Mouse (Mus musculus) heart, adult 2 months (tissue): ENCODE measurements around the gene Dram2. TPM values are rescaled to one million over a fixed set of nuclear protein-coding genes. Genes with fewer than 3 reads are reported as not detected.

ENCODE experiments used
- DNase-seq, 2 experiments: peaks; one replicate each; pipeline ENCODE4 v3.0.0; 2021
- H3K27ac ChIP-seq: fragments of 200-600 bp; 2 replicates; pipeline ENCODE4 v1.8.1; 2022
- H3K27me3 ChIP-seq: fragments of 200-500 bp; 2 replicates; pipeline ENCODE4 v1.6.1; 2012; ENCODE audit warnings: mild to moderate bottlenecking, low read length, inconsistent platforms, mixed read lengths; ENCODE audit not compliant: control insufficient read depth, insufficient read depth
- H3K36me3 ChIP-seq: fragments of 200-500 bp; 2 replicates; pipeline ENCODE4 v1.6.1; 2012; ENCODE audit warnings: low read length, inconsistent platforms; ENCODE audit not compliant: control insufficient read depth, insufficient read depth
- H3K4me1 ChIP-seq: fragments of 200-500 bp; 2 replicates; pipeline ENCODE4 v1.6.1; 2011; ENCODE audit warnings: low read length; ENCODE audit not compliant: control insufficient read depth, insufficient read depth
- H3K4me3 ChIP-seq: fragments of 200-600 bp; 2 replicates; pipeline ENCODE4 v1.8.1; 2022
- H3K79me2 ChIP-seq: fragments of 200-500 bp; replicated peaks from 2 replicates; pipeline ENCODE4 v1.6.1; 2012; ENCODE audit warnings: mild to moderate bottlenecking, inconsistent platforms, low read length, moderate library complexity, mixed read lengths; ENCODE audit not compliant: control insufficient read depth, insufficient read depth
- H3K9ac ChIP-seq: fragments of 200-500 bp; 2 replicates; pipeline ENCODE4 v1.6.1; 2012; ENCODE audit warnings: low read depth, mild to moderate bottlenecking, control low read depth, inconsistent platforms, low read length, mixed read lengths
- CTCF ChIP-seq: fragments of 200-600 bp; IDR thresholded peaks from 2 replicates; pipeline ENCODE4 v1.8.1; 2022; ENCODE audit warnings: antibody characterized with exemption, mild to moderate bottlenecking, moderate library complexity
- EP300 ChIP-seq: fragments of 200-500 bp; IDR thresholded peaks from 2 replicates; pipeline ENCODE4 v1.6.1; 2011; ENCODE audit warnings: low read depth, low read length, control low read depth; ENCODE audit not compliant: insufficient read depth
- POLR2A ChIP-seq: fragments of 200-500 bp; IDR thresholded peaks from 2 replicates; pipeline ENCODE4 v1.6.1; 2011; ENCODE audit warnings: mild to moderate bottlenecking, low read depth, low read length, control low read depth; ENCODE audit not compliant: insufficient read depth
- WGBS: fragments of 180-500 bp; shearing (Covaris S2); methylation state at CpG from one replicate; pipeline ENCODE4 v1.1.7; 2018; 5-methylcytosine and 5-hydroxymethylcytosine counted together
- intact Hi-C: fragments of 180-260 bp; cut with DNase I; formaldehyde crosslinking; loops from one replicate; pipeline ENCODE4 v1.15.1; 2025
- long read RNA-seq: library from polyadenylated mRNA; stranded (forward); transcript quantifications from one replicate; pipeline ENCODE4 v2.0.0, GENCODE M21; 2021
- polyA plus RNA-seq: library from polyadenylated mRNA; depleted of rRNA; stranded (reverse); fragments of >200 nt; gene quantifications from 2 replicates; pipeline ENCODE4 v1.2.3, GENCODE M21; 2012; rRNA removed
- total RNA-seq, 2 experiments: library from RNA; stranded (reverse); gene quantifications; 2 replicates each; pipeline ENCODE4 v1.2.3; 2021

Dram2 gene
- 100 to 1,000 TPM in 1 of 2 experiments, 10 to 100 TPM in 1; 94.7 to 109 TPM for total RNA-seq
- 64.5 and 162 TPM in 2 replicates for polyA plus RNA-seq
- long read RNA-seq, transcript Dram2-202 (9 exons, 3,271 nt) = major isoform, 22 of 33 reads
- long read RNA-seq, partial matches to known transcripts = 2 of 33 reads
- long read RNA-seq, other reads (novel, unspliced or antisense) = 5 of 33 reads

GRCm38 (mm10) chr3:106547171-106547923, at the start of gene Dram2, which contains the start of gene Cept1:
Gene Dram2 (plus strand): TSS chr3:106547798.
Gene Cept1 (minus strand): TSS chr3:106547802.
- H3K36me3 ChIP-seq = peaks cover 46% of the 10 kb centered on the region
- no peaks in the 10 kb centered on the region for H3K27me3 ChIP-seq
- TF ChIP-seq POLR2A (peak; percentile 86), EP300 (0 out of 2 replicates have a peak, but pooled peaks have one; percentile 16), CTCF (0 out of 2 replicates have a peak, but pooled peaks have one; percentile 9)
- peaks cover 9% of the 10 kb centered on the region for H3K4me1 ChIP-seq
- H3K9ac ChIP-seq = peak within 1 kb of the TSS; percentile 97
- H3K79me2 ChIP-seq = peaks cover 3% of the 10 kb centered on the region; the same call in 1 of the 2 replicates
- peak within 1 kb of the TSS; percentile 92 for H3K27ac ChIP-seq
- peak within 1 kb of the TSS; percentile 92 for H3K4me3 ChIP-seq
- intact Hi-C loops = loop anchor here (5.0 kb wide), 1 partner anchor 175 kb away; no protein-coding TSS in a partner anchor
- WGBS = under 1% methylated on average over 63 of the region's 63 CpGs
- DNase-seq = peak; percentile 90 to 94

DNA sequence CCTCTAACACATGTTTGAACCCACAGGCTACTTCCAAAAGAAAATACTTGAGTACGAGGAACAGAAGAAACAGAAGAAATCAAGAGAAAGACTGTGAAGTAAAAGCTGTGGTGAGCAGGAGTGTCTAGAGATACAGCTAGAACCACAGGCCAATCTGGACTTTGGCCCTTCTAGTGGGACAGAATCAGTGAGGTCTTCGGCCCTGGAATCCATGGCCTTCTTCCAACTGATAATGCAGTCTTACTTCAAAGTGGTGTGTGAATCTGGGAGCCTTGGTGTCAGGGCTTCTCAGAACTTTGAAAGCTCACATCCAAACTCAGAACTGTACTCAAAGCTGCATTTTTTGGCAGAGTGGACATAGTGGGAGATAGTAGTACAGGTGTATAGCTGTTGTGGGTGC, 47.1 kb upstream of the Dram2 start:
- no peaks in the 10 kb centered on the region for H3K79me2 ChIP-seq
- H3K27ac ChIP-seq = no peak overlapping the region
- H3K9ac ChIP-seq = no peak overlapping the region
- no peak overlapping the region for H3K4me3 ChIP-seq
- intact Hi-C loops = no loop called here
- no peaks in the 10 kb centered on the region for H3K27me3 ChIP-seq
- WGBS = 59% methylated on average over 2 of the region's 2 CpGs
- peaks cover 1% of the 10 kb centered on the region for H3K4me1 ChIP-seq
- TF ChIP-seq EP300 = no peak
- no peak for TF ChIP-seq CTCF
- TF ChIP-seq POLR2A = no peak
- DNase-seq = no peak
- H3K36me3 ChIP-seq = peaks cover 16% of the 10 kb centered on the region

DNA sequence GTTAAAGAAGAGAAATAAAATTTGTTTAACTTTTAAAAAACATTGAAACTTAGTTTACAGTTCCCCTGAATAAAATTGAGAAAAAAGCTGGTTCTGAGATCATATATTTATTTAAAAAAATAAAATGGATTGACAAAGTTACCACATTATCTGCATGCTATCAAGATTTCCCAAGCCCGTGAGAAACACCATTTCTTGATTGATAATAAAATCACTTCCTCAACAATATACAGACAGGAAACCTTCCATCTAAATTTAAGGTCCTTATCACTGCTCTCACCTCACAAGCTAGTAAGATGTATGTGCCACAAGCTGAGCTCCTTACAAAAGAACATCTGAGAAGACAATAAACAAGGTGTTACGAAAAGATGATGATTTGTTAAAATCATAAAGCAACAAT, 44.7 kb upstream of the Dram2 start:
- H3K79me2 ChIP-seq = no peaks in the 10 kb centered on the region
- intact Hi-C loops = no loop called here
- H3K36me3 ChIP-seq = peaks cover 16% of the 10 kb centered on the region
- no peak for DNase-seq
- TF ChIP-seq EP300 (no peak), POLR2A (no peak), CTCF (no peak)
- H3K9ac ChIP-seq = no peak overlapping the region
- no peak overlapping the region for H3K4me3 ChIP-seq
- no peaks in the 10 kb centered on the region; the same call in 1 of the 2 replicates for H3K4me1 ChIP-seq
- WGBS = 59% methylated on average over 2 of the region's 2 CpGs
- H3K27ac ChIP-seq = no peak overlapping the region
- H3K27me3 ChIP-seq = no peaks in the 10 kb centered on the region

DNA sequence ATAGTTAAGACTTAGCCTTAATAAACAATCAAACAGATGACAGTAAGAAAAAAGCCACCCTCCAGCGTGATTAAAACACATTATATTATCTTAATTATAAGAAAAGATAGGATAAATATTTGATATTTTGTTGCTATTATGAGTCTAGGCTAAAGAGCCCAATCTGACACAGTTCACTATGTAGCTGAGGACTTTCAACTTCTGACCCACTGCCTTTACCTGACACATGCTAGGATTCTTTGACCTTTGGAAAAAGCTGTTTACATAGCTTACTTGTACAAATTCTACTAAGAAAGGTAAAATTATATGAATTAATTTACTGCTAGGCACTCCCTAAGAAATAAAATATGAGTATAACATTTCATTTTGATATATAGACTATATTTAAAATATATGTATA, 36.9 kb upstream of the Dram2 start:
- Histone ChIP-seq H3K4me1 (no peaks in the 10 kb centered on the region), H3K79me2 (no peaks in the 10 kb centered on the region), H3K4me3 (no peak overlapping the region), H3K36me3 (no peaks in the 10 kb centered on the region), H3K9ac (no peak overlapping the region), H3K27ac (no peak overlapping the region), H3K27me3 (no peaks in the 10 kb centered on the region)
- 84% methylated on average over 1 of the region's 1 CpGs for WGBS
- TF ChIP-seq EP300 (no peak), POLR2A (no peak), CTCF (no peak)
- no peak for DNase-seq
- intact Hi-C loops = no loop called here

DNA sequence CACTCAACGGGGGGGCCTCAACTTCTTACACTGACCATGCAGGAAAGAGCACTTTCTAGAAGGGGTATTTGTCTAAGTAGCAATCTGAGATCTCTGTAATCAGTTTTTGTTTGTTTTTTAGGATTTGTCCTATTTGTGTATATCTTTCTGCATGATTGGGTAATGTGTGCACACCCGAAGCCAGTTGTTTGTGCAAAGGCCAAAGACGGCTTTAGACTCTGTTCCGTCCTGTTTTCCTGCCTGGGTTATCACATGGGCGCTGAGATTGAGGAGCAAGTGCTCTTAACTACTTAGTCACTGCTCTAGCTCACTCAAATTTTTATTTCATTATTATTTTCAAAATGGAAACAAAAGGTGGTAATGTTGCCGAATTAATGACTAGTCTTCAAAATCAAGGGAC, 32.6 kb upstream of the Dram2 start:
- no peaks in the 10 kb centered on the region for H3K79me2 ChIP-seq
- no peak for DNase-seq
- no peak overlapping the region for H3K9ac ChIP-seq
- no peaks in the 10 kb centered on the region; the same call in 1 of the 2 replicates for H3K36me3 ChIP-seq
- WGBS = 72% methylated on average over 6 of the region's 6 CpGs
- TF ChIP-seq POLR2A (no peak), CTCF (no peak), EP300 (no peak)
- H3K4me1 ChIP-seq = no peaks in the 10 kb centered on the region
- H3K27me3 ChIP-seq = no peaks in the 10 kb centered on the region
- no peak overlapping the region for H3K4me3 ChIP-seq
- no peak overlapping the region for H3K27ac ChIP-seq
- intact Hi-C loops = no loop called here

GRCm38 (mm10) chr3:106522730-106523129, 24.9 kb upstream of the Dram2 start:
- WGBS = 84% methylated on average over 1 of the region's 1 CpGs
- TF ChIP-seq EP300 = no peak
- TF ChIP-seq CTCF = no peak

More at GRCm38 (mm10) chr3:106522730-106523129, 24.9 kb upstream of the Dram2 start:
- Histone ChIP-seq H3K36me3 (no peaks in the 10 kb centered on the region), H3K27ac (no peak overlapping the region), H3K4me3 (no peak overlapping the region), H3K27me3 (no peaks in the 10 kb centered on the region), H3K4me1 (no peaks in the 10 kb centered on the region), H3K9ac (no peak overlapping the region), H3K79me2 (no peaks in the 10 kb centered on the region)
- no peak for DNase-seq
- intact Hi-C loops = no loop called here
